Mouse (Mus musculus): Measurements from ENCODE around the gene Dact3. TPM values are rescaled to one million over a fixed set of nuclear protein-coding genes. Genes with fewer than 3 reads are reported as not detected.

Dact3 gene
- total RNA-seq, 2 experiments from 2014 or later: 188 to 196 TPM

GRCm38 (mm10) chr7:16859902-16860651 lies 15.0 kb upstream of the Dact3 start:
- peak; percentile 89 for TF ChIP-seq CTCF (IDR thresholded peaks at IDR 0.05)
- no peak for DNase-seq (ENCODE audit: extremely low spot score in 1 of 2, low spot score in 2 of 2)
- H3K4me3 ChIP-seq: no peak overlapping the region
- intact Hi-C loops (cut with DNase I): loop anchor here (5.0 kb wide), 1 partner anchor 42 kb away; no protein-coding TSS in a partner anchor
- no peak overlapping the region for H3K27ac ChIP-seq

- TF ChIP-seq CTCF (IDR thresholded peaks at IDR 0.05): no peak
- DNase-seq (ENCODE audit: extremely low spot score in 1 of 2, low spot score in 2 of 2): no peak
- Histone ChIP-seq H3K4me3 (no peak overlapping the region), H3K27ac (no peak overlapping the region)
- intact Hi-C loops (cut with DNase I): no loop called here
Measured at GRCm38 (mm10) chr7:16867488-16867887, 7.6 kb upstream of the Dact3 start.

DNA sequence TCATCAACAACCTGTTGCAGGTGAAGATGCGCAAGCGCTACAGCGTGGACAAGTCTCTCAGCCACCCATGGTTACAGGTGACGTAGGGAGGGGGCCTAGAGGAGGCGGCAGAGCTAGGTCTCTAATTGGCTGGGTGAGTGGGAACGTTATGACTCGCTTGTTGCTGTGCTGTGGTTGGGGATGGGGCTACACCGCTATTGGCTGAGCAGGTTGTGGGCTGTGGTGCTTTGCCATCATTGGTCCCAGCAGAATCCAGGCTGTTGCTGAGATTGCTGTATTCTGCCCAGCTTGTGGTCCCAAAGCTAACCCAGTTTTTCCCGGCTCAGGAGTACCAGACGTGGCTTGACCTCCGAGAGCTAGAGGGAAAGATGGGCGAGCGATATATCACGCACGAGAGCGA lies 5.6 kb upstream of the Dact3 start:
- intact Hi-C loops (cut with DNase I): no loop called here
- DNase-seq (ENCODE audit: extremely low spot score in 1 of 2, low spot score in 2 of 2): peak; percentile 86 to 91
- H3K4me3 ChIP-seq: peak overlapping the region; percentile 61
- TF ChIP-seq CTCF (IDR thresholded peaks at IDR 0.05): no peak
- H3K27ac ChIP-seq: peak overlapping the region; percentile 97

DNA sequence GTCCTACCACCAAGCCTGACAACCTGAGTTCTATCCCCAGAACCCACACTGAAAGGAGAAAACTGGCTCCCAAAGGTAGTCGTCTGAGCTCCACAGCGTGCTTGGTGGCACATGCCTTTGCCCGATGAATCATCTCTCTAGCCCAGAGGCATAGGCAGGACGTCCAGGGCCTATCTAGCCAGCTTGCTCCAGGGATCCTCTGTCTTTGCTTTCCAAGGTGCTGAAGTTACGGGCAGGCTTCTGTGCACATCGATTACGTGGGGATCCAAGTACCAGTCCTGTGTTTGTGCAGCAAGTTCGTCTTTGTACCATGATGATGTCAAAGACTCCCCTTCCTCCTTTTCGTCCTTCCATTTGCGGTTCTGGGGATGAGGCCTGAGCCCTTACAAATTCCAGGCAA lies 3.5 kb upstream of the Dact3 start:
- intact Hi-C loops (cut with DNase I): no loop called here
- no peak overlapping the region for H3K27ac ChIP-seq
- DNase-seq (ENCODE audit: extremely low spot score in 1 of 2, low spot score in 2 of 2): no peak
- TF ChIP-seq CTCF (IDR thresholded peaks at IDR 0.05): no peak
- H3K4me3 ChIP-seq: no peak overlapping the region

- intact Hi-C loops (cut with DNase I): no loop called here
- DNase-seq (ENCODE audit: extremely low spot score in 1 of 2, low spot score in 2 of 2): no peak
- no peak overlapping the region for H3K4me3 ChIP-seq
- no peak for TF ChIP-seq CTCF (IDR thresholded peaks at IDR 0.05)
- no peak overlapping the region for H3K27ac ChIP-seq
Measured at GRCm38 (mm10) chr7:16872478-16872877, 2.6 kb upstream of the Dact3 start.

GRCm38 (mm10) chr7:16873392-16873791 lies 1.7 kb upstream of the Dact3 start:
- no peak; the same call in 1 of the 2 replicates for TF ChIP-seq CTCF (IDR thresholded peaks at IDR 0.05)
- H3K27ac ChIP-seq: no peak overlapping the region
- DNase-seq (ENCODE audit: extremely low spot score in 1 of 2, low spot score in 2 of 2): no peak
- intact Hi-C loops (cut with DNase I): no loop called here
- no peak overlapping the region for H3K4me3 ChIP-seq

- peak; percentile 78 to 80 for DNase-seq (ENCODE audit: extremely low spot score in 1 of 2, low spot score in 2 of 2)
- peak overlapping the region; percentile 95 for H3K27ac ChIP-seq
- intact Hi-C loops (cut with DNase I): loop anchor here (1.0 kb wide), 1 partner anchor 18 kb away; no protein-coding TSS in a partner anchor
- TF ChIP-seq CTCF (IDR thresholded peaks at IDR 0.05): peak; percentile 93
- peak overlapping the region; percentile 34 for H3K4me3 ChIP-seq
Measured at GRCm38 (mm10) chr7:16874190-16874589, 927 bp upstream of the Dact3 start.

- H3K27ac ChIP-seq: peak overlapping the region; percentile 95
- intact Hi-C loops (cut with DNase I): loop anchor here (1.0 kb wide), 1 partner anchor 17 kb away; no protein-coding TSS in a partner anchor
- peak; percentile 45 for TF ChIP-seq CTCF (IDR thresholded peaks at IDR 0.05)
- H3K4me3 ChIP-seq: peak overlapping the region; percentile 96
- peak; percentile 99 to 100 for DNase-seq (ENCODE audit: extremely low spot score in 1 of 2, low spot score in 2 of 2)
Measured at GRCm38 (mm10) chr7:16874756-16875309, 284 bp upstream of the Dact3 start.

DNA sequence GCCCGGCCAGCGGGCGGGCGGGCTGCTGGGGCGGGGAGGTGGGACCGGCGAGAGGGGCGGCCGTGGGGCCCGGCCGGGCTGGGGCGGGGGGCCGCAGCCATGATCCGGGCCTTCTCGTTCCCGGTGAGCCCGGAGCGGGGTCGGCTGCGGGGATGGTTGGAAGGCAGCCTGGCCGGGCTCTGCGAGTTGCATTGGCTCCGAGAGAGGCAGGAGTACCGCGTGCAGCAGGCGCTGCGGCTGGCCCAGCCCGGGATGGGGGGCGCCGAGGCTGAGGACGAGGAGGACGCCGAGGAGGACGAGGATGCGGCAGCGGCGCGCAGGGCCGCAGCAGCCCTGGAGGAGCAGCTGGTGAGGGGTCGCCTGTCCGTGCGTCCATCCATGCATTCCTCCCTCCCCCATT lies 209 bp downstream of the Dact3 start:
- H3K27ac ChIP-seq: peak overlapping the region; percentile 94
- no peak for TF ChIP-seq CTCF (IDR thresholded peaks at IDR 0.05)
- peak overlapping the region; percentile 96 for H3K4me3 ChIP-seq
- DNase-seq (ENCODE audit: extremely low spot score in 1 of 2, low spot score in 2 of 2): no peak
- intact Hi-C loops (cut with DNase I): no loop called here

GRCm38 (mm10) chr7:16876006-16876405 lies 889 bp downstream of the Dact3 start:
- H3K27ac ChIP-seq: peak overlapping the region; percentile 94
- no peak for DNase-seq (ENCODE audit: extremely low spot score in 1 of 2, low spot score in 2 of 2)
- peak overlapping the region; percentile 96 for H3K4me3 ChIP-seq
- intact Hi-C loops (cut with DNase I): no loop called here
- no peak for TF ChIP-seq CTCF (IDR thresholded peaks at IDR 0.05)

DNA sequence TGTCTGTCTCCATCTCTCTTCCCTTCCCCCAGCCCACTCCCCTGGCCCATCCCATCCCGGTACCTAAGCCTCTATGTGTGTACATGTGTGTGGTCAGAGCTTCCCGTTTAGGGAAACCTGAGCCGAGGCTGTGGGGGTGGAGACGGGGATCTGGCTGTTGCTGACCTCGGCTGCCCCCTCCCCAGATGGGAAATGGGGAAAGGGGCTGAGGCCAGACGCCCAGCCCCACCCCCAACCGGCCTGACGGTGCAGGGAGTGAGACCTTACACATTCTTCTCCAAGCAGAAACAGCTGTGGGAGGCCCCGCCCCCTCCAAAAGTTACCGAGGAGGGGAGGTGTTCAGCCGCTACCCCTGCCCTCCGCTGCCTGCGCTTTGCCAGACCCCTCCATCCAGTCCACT lies 1.5 kb downstream of the Dact3 start:
- no peak for DNase-seq (ENCODE audit: extremely low spot score in 1 of 2, low spot score in 2 of 2)
- Histone ChIP-seq H3K4me3 (peak overlapping the region; percentile 96), H3K27ac (peak overlapping the region; percentile 51; the same call in 1 of the 2 replicates)
- intact Hi-C loops (cut with DNase I): no loop called here
- no peak for TF ChIP-seq CTCF (IDR thresholded peaks at IDR 0.05)

DNA sequence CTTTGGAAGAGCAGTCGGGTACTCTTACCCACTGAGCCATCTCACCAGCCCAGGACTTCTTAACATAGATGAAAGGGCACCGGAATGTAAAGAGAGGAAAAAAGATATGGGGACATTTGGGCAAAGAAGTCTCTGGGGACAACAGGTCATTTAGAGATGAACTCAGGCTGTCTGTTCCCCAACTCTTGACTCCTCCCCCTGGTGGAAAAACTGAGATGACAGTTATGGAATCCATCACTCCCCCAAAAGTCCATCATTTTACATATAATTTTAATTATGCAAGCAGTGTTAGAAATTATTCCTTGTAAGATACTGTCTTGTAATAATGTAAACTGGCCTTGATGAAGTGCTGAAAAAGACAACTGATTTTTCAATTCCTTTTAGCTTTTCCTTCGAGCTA lies 2.6 kb downstream of the Dact3 start:
- no peak for DNase-seq (ENCODE audit: extremely low spot score in 1 of 2, low spot score in 2 of 2)
- TF ChIP-seq CTCF (IDR thresholded peaks at IDR 0.05): peak; percentile 29
- intact Hi-C loops (cut with DNase I): no loop called here
- H3K27ac ChIP-seq: no peak overlapping the region
- no peak overlapping the region for H3K4me3 ChIP-seq

Measured in left cerebral cortex, adult 2 months (tissue).